Mouse (Mus musculus): ENCODE measurements around the gene Rbms1.

- no peak for TF ChIP-seq CTCF (IDR thresholded peaks at IDR 0.05; ENCODE audit: extremely low read depth, insufficient read depth, insufficient read length, insufficient replicate concordance)
- TF ChIP-seq POLR2A (IDR thresholded peaks at IDR 0.05; ENCODE audit: low read depth, low read length) = no peak
These were observed 175.9 kb downstream of the Rbms1 start for GRCm38 (mm10) chr2:60787088-60787487.
